Mouse (Mus musculus) inflammation-experienced regulatory T-cells, adult 6 months (primary cell): ENCODE results near the gene Olfr1066. TPM values are rescaled to one million over a fixed set of nuclear protein-coding genes. Genes with fewer than 3 reads are reported as not detected.
"Not testable (repeated sequence)": the region's sequence is repeated elsewhere in the genome, so short reads cannot be mapped to it uniquely, and the experiment has no call there.

Experiments
- ATAC-seq: one replicate; pipeline ENCODE4 v1.8.0; 2017
- polyA plus RNA-seq, 3 experiments: library from polyadenylated mRNA; unstranded; fragments of 100-300 nt; shearing (Covaris generic); gene quantifications; one replicate each; pipeline ENCODE4 v1.2.1; 2017

Olfr1066 gene
- polyA plus RNA-seq: not detected

DNA sequence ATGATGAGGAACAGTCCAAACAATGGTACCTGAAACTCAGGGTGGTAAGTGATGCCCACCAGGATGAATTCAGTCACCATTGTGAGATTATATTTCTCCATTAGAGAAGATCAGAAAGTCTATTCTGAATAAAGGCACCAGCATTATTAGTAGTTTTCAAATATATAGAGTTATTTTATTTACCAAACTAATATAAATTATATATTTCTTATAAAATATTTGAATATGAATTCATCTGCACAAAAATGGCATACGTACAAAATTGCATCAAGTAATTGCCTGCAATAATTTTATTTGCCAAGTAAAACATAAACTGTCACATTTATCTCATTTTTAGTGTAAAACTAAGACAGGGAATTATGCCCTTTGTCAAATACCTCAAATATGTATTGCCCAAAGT lies at the start of gene Olfr1066:
Gene Olfr1066, minus strand, starts transcription at position 101 of the 400 bp plus-strand sequence.
- no peak for ATAC-seq

DNA sequence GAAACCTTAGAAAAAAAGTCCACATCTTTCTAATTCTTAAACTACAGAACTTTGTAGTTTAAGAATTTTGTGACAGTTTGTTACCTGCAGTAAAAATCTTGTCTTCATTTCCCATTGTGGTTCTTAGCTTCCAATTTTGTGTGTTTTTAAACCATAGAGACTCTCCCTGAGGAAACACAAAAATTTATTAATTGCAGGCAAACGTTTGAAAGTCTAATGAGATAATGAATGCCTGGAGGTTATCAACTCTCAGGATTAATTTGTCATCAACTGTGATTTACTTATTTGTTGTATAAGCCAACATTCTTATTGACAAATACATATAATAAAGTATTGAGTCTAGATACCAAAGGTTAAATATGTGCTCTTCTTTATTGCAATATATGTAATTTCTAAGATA lies 31.2 kb upstream of the Olfr1066 start, which contains the start of gene Olfr228:
Gene Olfr228, minus strand, starts transcription at position 101 of the 400 bp plus-strand sequence.
- ATAC-seq: no peak

DNA sequence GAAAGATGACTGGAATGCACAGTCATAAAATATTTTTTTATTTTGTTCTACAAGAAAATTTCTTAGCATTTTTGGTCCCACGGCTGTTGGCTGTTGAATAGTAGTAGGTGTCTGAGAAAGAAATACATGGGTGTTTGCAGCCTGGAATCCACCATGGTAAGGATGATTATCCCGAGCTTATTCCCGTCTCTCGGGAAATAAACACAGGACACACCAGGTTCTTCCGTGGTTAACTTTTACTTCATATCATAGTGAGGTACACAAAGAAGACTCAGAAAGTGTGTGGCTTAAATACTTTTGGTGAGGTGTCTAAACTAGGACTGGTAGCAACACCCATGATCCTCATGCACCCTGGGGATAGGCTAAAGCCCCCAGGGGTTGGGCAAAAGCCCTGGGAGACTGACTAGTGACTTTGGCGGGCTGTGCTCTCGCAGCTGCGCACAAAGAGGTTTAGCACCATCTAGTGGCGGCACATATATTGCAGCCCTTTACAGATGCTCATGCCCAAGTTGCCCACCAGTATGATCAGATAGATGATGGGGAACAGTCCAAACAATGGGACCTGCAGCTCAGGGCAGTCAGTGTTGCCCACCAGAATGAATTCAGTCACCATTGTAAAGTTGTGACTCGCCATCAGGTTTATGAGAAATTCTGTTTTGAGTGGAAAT lies 8.5 kb upstream of the Olfr1066 start:
- ATAC-seq: no peak

DNA sequence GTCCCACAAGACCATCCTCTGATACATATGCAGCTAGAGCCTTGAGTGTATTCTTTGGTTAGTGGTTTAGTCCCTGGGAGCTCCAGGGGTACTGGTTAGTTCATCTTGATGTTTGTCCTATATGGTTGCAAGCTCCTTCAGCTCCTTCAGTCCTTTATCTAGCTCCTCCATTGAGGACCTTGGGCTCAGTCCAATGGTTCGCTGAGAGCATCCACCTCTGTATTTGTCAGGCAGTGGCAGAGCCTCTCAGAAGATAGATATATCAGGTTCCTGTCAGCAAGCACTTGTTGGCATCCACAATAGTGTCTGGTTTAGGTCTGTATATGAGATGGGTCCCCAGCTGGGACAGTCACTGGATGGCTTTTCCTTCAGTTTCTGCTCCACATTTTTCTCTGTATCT lies 4.4 kb upstream of the Olfr1066 start:
- no peak for ATAC-seq

DNA sequence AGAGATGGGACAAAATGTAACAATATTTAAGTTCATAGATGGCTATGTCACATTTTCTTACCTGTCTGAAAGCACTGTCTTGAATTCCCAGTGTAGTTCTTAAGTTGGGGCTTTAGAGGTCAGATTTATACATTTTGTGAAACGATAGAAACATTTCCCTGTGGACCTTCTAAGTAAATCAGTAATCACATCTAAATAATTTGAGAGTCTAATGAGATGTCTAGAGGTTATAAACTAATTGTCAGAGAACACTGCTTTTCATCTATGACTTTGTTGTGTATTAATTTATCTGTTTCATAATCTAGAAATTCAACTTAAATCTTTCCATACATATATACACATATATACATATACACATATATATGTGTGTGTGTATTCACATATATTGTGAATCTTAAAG lies 5.6 kb downstream of the Olfr1066 start, which contains the start of gene Olfr1065:
Gene Olfr1065, minus strand, starts transcription at position 101 of the 400 bp plus-strand sequence.
- not testable (repeated sequence) for ATAC-seq

DNA sequence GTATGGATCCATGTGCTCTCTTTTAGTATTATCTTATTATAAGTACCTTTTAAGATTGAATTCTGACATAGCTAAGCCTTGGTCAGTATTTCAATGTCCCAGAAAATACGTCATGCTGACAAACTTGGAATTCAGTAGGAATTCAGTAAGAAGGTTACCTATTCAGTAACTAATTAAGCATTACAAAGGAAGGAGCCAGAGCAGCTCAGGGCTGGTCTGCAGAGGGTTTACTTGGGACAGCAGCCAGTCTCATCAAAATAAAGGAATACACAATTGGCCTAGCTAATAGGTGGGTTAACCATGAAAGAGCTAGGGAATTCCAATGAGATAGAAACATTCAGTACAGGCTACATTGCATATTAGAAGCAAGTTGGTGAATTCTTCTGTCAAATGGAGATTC lies 14.0 kb downstream of the Olfr1066 start:
- not testable (repeated sequence) for ATAC-seq

DNA sequence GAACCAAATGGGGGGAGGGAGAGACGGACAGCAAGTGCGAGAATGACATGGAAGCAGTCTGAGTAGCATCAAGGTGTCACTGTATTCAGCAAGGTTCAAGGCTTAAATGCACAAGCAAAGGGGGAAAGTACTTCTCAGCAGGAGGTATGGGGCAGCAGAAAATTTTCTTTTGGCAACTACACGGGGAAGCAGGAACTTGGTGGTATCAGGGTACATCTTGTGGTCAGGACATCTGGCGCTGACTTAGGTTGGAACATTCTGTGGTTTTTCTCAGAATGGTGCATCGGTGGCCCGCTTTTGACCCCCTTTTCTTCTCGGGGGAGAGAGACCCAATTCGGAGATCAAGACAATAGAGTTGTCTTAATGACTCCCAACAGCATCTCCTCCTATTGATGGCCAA lies 27.6 kb downstream of the Olfr1066 start:
- ATAC-seq: not testable (repeated sequence)

DNA sequence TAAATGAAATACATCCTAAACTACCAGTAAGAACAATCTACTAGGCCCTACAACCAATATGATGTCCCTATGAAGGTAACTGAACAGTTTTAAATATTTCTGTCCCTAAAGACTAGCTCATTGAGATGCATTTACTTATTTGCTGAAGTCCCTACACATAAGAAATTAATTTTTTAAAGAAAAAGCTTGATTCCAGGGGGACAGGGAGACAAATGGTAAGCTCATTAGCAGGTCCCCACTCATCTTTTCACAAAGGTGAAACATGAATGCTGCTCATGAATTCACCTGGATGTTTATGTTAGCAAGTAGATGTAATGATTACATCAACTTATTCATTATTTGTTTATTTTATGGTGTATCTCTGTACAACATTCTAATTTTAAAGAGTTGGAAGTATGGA lies 29.4 kb downstream of the Olfr1066 start, which contains the start of gene Olfr1062:
Gene Olfr1062, minus strand, starts transcription at position 101 of the 400 bp plus-strand sequence.
- not testable (repeated sequence) for ATAC-seq

DNA sequence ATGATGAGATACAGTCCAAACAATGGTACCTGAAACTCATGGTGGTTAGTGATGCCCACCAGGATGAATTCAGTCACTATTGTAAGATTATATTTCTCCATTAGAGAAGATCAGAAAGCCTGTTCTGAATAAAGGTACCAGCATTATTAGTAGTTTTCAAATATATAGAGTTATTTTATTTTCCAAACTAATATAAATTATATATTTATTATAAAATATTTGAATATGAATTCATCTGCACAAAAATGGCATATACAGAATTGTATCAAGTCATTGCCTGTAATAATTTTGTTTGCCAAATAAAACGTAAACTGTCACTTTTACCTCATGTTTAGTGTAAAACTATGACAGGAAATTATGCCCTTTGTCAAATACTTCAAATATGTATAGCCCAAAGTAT lies 42.1 kb downstream of the Olfr1066 start, which contains the start of gene Olfr1061:
Gene Olfr1061, minus strand, starts transcription at position 101 of the 400 bp plus-strand sequence.
- ATAC-seq: no peak

Other genes with a start within 250 kb of the Olfr1066 start
- not detected for gene Olfr1046, start 237.0 kb downstream of the Olfr1066 start, polyA plus RNA-seq
- not detected for gene Olfr1047, start 224.9 kb downstream of the Olfr1066 start, polyA plus RNA-seq
- gene Olfr1048, start 216.0 kb downstream of the Olfr1066 start, polyA plus RNA-seq: not detected
- not detected for gene Olfr1049, start 197.9 kb downstream of the Olfr1066 start, polyA plus RNA-seq
- gene Olfr1051, start 177.2 kb downstream of the Olfr1066 start, polyA plus RNA-seq: not detected
- gene Olfr1052, start 163.8 kb downstream of the Olfr1066 start, polyA plus RNA-seq: under 1 TPM in 1 of 3 experiments, not detected in 2; 0.21 TPM
- not detected for gene Olfr1053, start 141.0 kb downstream of the Olfr1066 start, polyA plus RNA-seq
- not detected for gene Olfr1054, start 120.8 kb downstream of the Olfr1066 start, polyA plus RNA-seq
- not detected for gene Olfr1055, start 106.0 kb downstream of the Olfr1066 start, polyA plus RNA-seq
- not detected for gene Olfr1056, start 93.8 kb downstream of the Olfr1066 start, polyA plus RNA-seq
- not detected for gene Olfr1057, start 77.9 kb downstream of the Olfr1066 start, polyA plus RNA-seq
- gene Olfr1058, start 67.7 kb downstream of the Olfr1066 start, polyA plus RNA-seq: not detected
- not detected for gene Olfr1061, start 42.2 kb downstream of the Olfr1066 start, polyA plus RNA-seq
- not detected for gene Olfr1062, start 29.5 kb downstream of the Olfr1066 start, polyA plus RNA-seq
- not detected for gene Olfr1065, start 5.7 kb downstream of the Olfr1066 start, polyA plus RNA-seq
- gene Olfr228, start 31.1 kb upstream of the Olfr1066 start, polyA plus RNA-seq: not detected
- gene Olfr1076, start 52.2 kb upstream of the Olfr1066 start, polyA plus RNA-seq: not detected
- not detected for gene Olfr1079, start 86.2 kb upstream of the Olfr1066 start, polyA plus RNA-seq
- not detected for gene Olfr1080, start 102.0 kb upstream of the Olfr1066 start, polyA plus RNA-seq
- gene Olfr1082, start 142.7 kb upstream of the Olfr1066 start, polyA plus RNA-seq: not detected
- not detected for gene Olfr1084, start 183.5 kb upstream of the Olfr1066 start, polyA plus RNA-seq
- not detected for gene Olfr1085, start 205.8 kb upstream of the Olfr1066 start, polyA plus RNA-seq
- gene Olfr1086, start 223.8 kb upstream of the Olfr1066 start, polyA plus RNA-seq: not detected
- gene Olfr1087, start 242.1 kb upstream of the Olfr1066 start, polyA plus RNA-seq: not detected